Mouse (Mus musculus): ENCODE measurements around the gene Srp68. TPM values are rescaled to one million over a fixed set of nuclear protein-coding genes. Genes with fewer than 3 reads are reported as not detected.

Srp68 gene
- total and polyA plus RNA-seq, 2 experiments from 2014 or later: 24.5 to 51.3 TPM

GRCm38 (mm10) chr11:116273469-116274044 is 460 bp downstream of the Srp68 start:
- ATAC-seq (peak; percentile 57), DNase-seq (no peak)
- Histone ChIP-seq H3K9me3 (ENCODE audit: low read length) (no peaks in the 10 kb centered on the region), H3K36me3 (ENCODE audit: insufficient read depth) (peaks cover 22% of the 10 kb centered on the region), H3K4me1 (ENCODE audit: insufficient read depth) (peaks cover 12% of the 10 kb centered on the region; the same call in 1 of the 2 replicates), H3K27me3 (ENCODE audit: insufficient read depth, low read length) (no peaks in the 10 kb centered on the region), H3K9ac (peak overlapping the region; percentile 67), H3K4me3 (ENCODE audit: low read depth, low read length) (peak overlapping the region; percentile 66), H3K4me2 (ENCODE audit: low read depth) (peak overlapping the region; percentile 86), H3K27ac (ENCODE audit: low read depth, low read length) (peak overlapping the region; percentile 77)
- no peak for TF ChIP-seq CTCF (IDR thresholded peaks at IDR 0.05; ENCODE audit: low read depth)
- 1% methylated on average over 39 of the region's 39 CpGs for WGBS

- no peak overlapping the region for H3K27ac ChIP-seq (ENCODE audit: low read depth, low read length)
- H3K9me3 ChIP-seq (ENCODE audit: low read length): no peaks in the 10 kb centered on the region
- peak overlapping the region; percentile 86 for H3K4me2 ChIP-seq (ENCODE audit: low read depth)
- WGBS: 61% methylated on average over 12 of the region's 12 CpGs
- H3K27me3 ChIP-seq (ENCODE audit: insufficient read depth, low read length): no peaks in the 10 kb centered on the region
- H3K9ac ChIP-seq: peak overlapping the region; percentile 67
- no peak for ATAC-seq
- peak overlapping the region; percentile 66 for H3K4me3 ChIP-seq (ENCODE audit: low read depth, low read length)
- TF ChIP-seq CTCF (IDR thresholded peaks at IDR 0.05; ENCODE audit: low read depth): no peak
- no peak for DNase-seq
- H3K36me3 ChIP-seq (ENCODE audit: insufficient read depth): peaks cover 29% of the 10 kb centered on the region
- peaks cover 12% of the 10 kb centered on the region; the same call in 1 of the 2 replicates for H3K4me1 ChIP-seq (ENCODE audit: insufficient read depth)
These were observed 1.2 kb downstream of the Srp68 start for GRCm38 (mm10) chr11:116272589-116273468.

GRCm38 (mm10) chr11:116269560-116269959 is 4.5 kb downstream of the Srp68 start:
- Histone ChIP-seq H3K27me3 (ENCODE audit: insufficient read depth, low read length) (no peaks in the 10 kb centered on the region), H3K4me2 (ENCODE audit: low read depth) (no peak overlapping the region), H3K4me1 (ENCODE audit: insufficient read depth) (peaks cover 8% of the 10 kb centered on the region; the same call in 1 of the 2 replicates), H3K36me3 (ENCODE audit: insufficient read depth) (peaks cover 57% of the 10 kb centered on the region), H3K9me3 (ENCODE audit: low read length) (no peaks in the 10 kb centered on the region), H3K9ac (no peak overlapping the region), H3K4me3 (ENCODE audit: low read depth, low read length) (no peak overlapping the region), H3K27ac (ENCODE audit: low read depth, low read length) (no peak overlapping the region)
- TF ChIP-seq CTCF (IDR thresholded peaks at IDR 0.05; ENCODE audit: low read depth): no peak
- ATAC-seq (no peak), DNase-seq (no peak)
- WGBS: 76% methylated on average over 8 of the region's 8 CpGs

GRCm38 (mm10) chr11:116268313-116268712 is 5.7 kb downstream of the Srp68 start:
- no peaks in the 10 kb centered on the region for H3K27me3 ChIP-seq (ENCODE audit: insufficient read depth, low read length)
- H3K4me1 ChIP-seq (ENCODE audit: insufficient read depth): peaks cover 6% of the 10 kb centered on the region; the same call in 1 of the 2 replicates
- no peak overlapping the region for H3K9ac ChIP-seq
- ATAC-seq (no peak), DNase-seq (no peak)
- peaks cover 70% of the 10 kb centered on the region for H3K36me3 ChIP-seq (ENCODE audit: insufficient read depth)
- H3K9me3 ChIP-seq (ENCODE audit: low read length): no peaks in the 10 kb centered on the region
- 96% methylated on average over 6 of the region's 6 CpGs for WGBS
- H3K4me2 ChIP-seq (ENCODE audit: low read depth): no peak overlapping the region
- H3K4me3 ChIP-seq (ENCODE audit: low read depth, low read length): no peak overlapping the region
- TF ChIP-seq CTCF (IDR thresholded peaks at IDR 0.05; ENCODE audit: low read depth): no peak
- no peak overlapping the region for H3K27ac ChIP-seq (ENCODE audit: low read depth, low read length)

- WGBS: 88% methylated on average over 8 of the region's 8 CpGs
- no peak for ATAC-seq
- Histone ChIP-seq H3K4me3 (ENCODE audit: low read depth, low read length) (no peak overlapping the region), H3K36me3 (ENCODE audit: insufficient read depth) (peaks cover 77% of the 10 kb centered on the region), H3K4me1 (ENCODE audit: insufficient read depth) (0 out of 2 replicates have a peak, but pooled peaks cover 1% of the 10 kb centered on the region), H3K4me2 (ENCODE audit: low read depth) (no peak overlapping the region), H3K9ac (no peak overlapping the region), H3K27me3 (ENCODE audit: insufficient read depth, low read length) (no peaks in the 10 kb centered on the region), H3K9me3 (ENCODE audit: low read length) (no peaks in the 10 kb centered on the region), H3K27ac (ENCODE audit: low read depth, low read length) (no peak overlapping the region)
- peak; percentile 37 for TF ChIP-seq CTCF (IDR thresholded peaks at IDR 0.05; ENCODE audit: low read depth)
- no peak for DNase-seq
These were observed 6.4 kb downstream of the Srp68 start for GRCm38 (mm10) chr11:116267637-116268036.

- 89% methylated on average over 4 of the region's 4 CpGs for WGBS
- no peak for ATAC-seq
- Histone ChIP-seq H3K9ac (no peak overlapping the region), H3K27ac (ENCODE audit: low read depth, low read length) (no peak overlapping the region), H3K4me1 (ENCODE audit: insufficient read depth) (no peaks in the 10 kb centered on the region), H3K27me3 (ENCODE audit: insufficient read depth, low read length) (no peaks in the 10 kb centered on the region), H3K4me2 (ENCODE audit: low read depth) (no peak overlapping the region), H3K4me3 (ENCODE audit: low read depth, low read length) (no peak overlapping the region), H3K36me3 (ENCODE audit: insufficient read depth) (peaks cover 87% of the 10 kb centered on the region), H3K9me3 (ENCODE audit: low read length) (no peaks in the 10 kb centered on the region)
- no peak for DNase-seq
- no peak for TF ChIP-seq CTCF (IDR thresholded peaks at IDR 0.05; ENCODE audit: low read depth)
These were observed 8.2 kb downstream of the Srp68 start for GRCm38 (mm10) chr11:116265850-116266249.

- TF ChIP-seq CTCF (IDR thresholded peaks at IDR 0.05; ENCODE audit: low read depth): no peak
- Histone ChIP-seq H3K4me3 (ENCODE audit: low read depth, low read length) (no peak overlapping the region), H3K36me3 (ENCODE audit: insufficient read depth) (peaks cover 87% of the 10 kb centered on the region), H3K9me3 (ENCODE audit: low read length) (no peaks in the 10 kb centered on the region), H3K4me1 (ENCODE audit: insufficient read depth) (no peaks in the 10 kb centered on the region), H3K27ac (ENCODE audit: low read depth, low read length) (no peak overlapping the region), H3K4me2 (ENCODE audit: low read depth) (no peak overlapping the region), H3K9ac (no peak overlapping the region), H3K27me3 (ENCODE audit: insufficient read depth, low read length) (no peaks in the 10 kb centered on the region)
- ATAC-seq (no peak), DNase-seq (peak; percentile 22)
- 79% methylated on average over 11 of the region's 11 CpGs for WGBS
These were observed 8.7 kb downstream of the Srp68 start for GRCm38 (mm10) chr11:116265352-116265751.

Data from forebrain, postnatal 0 days (tissue).